Mouse (Mus musculus) limb, embryonic 13.5 days (tissue): ENCODE results near the gene Myo15. TPM values are rescaled to one million over a fixed set of nuclear protein-coding genes. Genes with fewer than 3 reads are reported as not detected.

Experiments
- ATAC-seq: fragments of 200-750 bp; cut with Nextera tagmentation; 2 replicates; pipeline ENCODE4 v1.8.0; 2017; ENCODE audit warnings: low read depth, moderate number of reproducible peaks, moderate TSS enrichment; ENCODE audit not compliant: low FRiP score
- H3K27ac ChIP-seq: fragments of 300-500 bp; sonication (generic); 2 replicates; pipeline ENCODE4 v1.5.1; 2015; ENCODE audit warnings: inconsistent platforms, mild to moderate bottlenecking, moderate library complexity
- H3K27me3 ChIP-seq: fragments of 300-500 bp; sonication (generic); 2 replicates; pipeline ENCODE4 v1.6.1; 2015; ENCODE audit warnings: mild to moderate bottlenecking, inconsistent platforms
- H3K36me3 ChIP-seq: fragments of 300-500 bp; sonication (generic); 2 replicates; pipeline ENCODE4 v1.6.1; 2015; ENCODE audit warnings: inconsistent platforms, mild to moderate bottlenecking, moderate library complexity
- H3K4me1 ChIP-seq: fragments of 300-500 bp; sonication (generic); 2 replicates; pipeline ENCODE4 v1.6.1; 2015; ENCODE audit warnings: inconsistent platforms
- H3K4me2 ChIP-seq: fragments of 300-500 bp; sonication (generic); replicated peaks from 2 replicates; pipeline ENCODE4 v1.6.1; 2015; ENCODE audit warnings: inconsistent platforms, mild to moderate bottlenecking, moderate library complexity
- H3K4me3 ChIP-seq: fragments of 300-500 bp; sonication (generic); 2 replicates; pipeline ENCODE4 v1.5.1; 2015; ENCODE audit warnings: moderate library complexity, mild to moderate bottlenecking, inconsistent platforms
- H3K9ac ChIP-seq: fragments of 300-500 bp; sonication (generic); 2 replicates; pipeline ENCODE4 v1.6.1; 2015; ENCODE audit warnings: mild to moderate bottlenecking, inconsistent platforms
- H3K9me3 ChIP-seq: fragments of 300-500 bp; sonication (generic); 2 replicates; pipeline ENCODE4 v1.6.1; 2016; ENCODE audit warnings: inconsistent platforms
- WGBS: fragments of 180-500 bp; shearing (Covaris S2); methylation state at CpG from one replicate; pipeline ENCODE4 v1.1.7; 2015; 5-methylcytosine and 5-hydroxymethylcytosine counted together
- polyA plus RNA-seq: library from polyadenylated mRNA; unstranded; fragments of >200 nt; fragmentation: Nextera tagmentation; extraction: Ambion mirVana; gene quantifications from 2 replicates; pipeline ENCODE4 v1.2.1, GENCODE M21; 2015

The Myo15 gene
- polyA plus RNA-seq, 1 experiment from 2014 or later, result 0.76 TPM

DNA sequence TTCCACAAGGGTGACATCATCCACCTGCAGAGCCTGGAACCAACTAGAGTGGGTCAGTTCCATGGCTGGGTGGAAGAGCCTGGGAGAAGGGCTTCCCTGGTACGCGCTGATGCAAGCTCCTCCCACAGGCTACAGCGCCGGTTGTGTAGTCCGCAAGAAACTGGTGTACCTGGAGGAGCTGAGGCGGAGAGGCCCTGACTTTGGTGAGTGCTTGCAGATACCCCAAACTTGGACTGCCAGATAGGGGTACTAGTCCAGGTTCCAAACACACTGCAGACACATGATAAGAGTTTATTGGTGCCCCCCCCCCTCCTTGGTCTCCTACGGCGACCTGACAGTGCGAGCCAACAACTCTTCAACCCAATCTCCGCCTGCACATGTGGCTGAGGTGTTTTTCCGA is 39.8 kb downstream of the Myo15 start:
- peaks cover 13% of the 10 kb centered on the region for H3K4me1 ChIP-seq
- no peak overlapping the region for H3K27ac ChIP-seq
- H3K36me3 ChIP-seq, result no peaks in the 10 kb centered on the region
- ATAC-seq, result no peak; the same call in none of the 2 replicates
- peak overlapping the region; percentile 47 for H3K4me3 ChIP-seq
- 2% methylated on average over 11 of the region's 11 CpGs for WGBS
- peak overlapping the region; percentile 73 for H3K9ac ChIP-seq
- H3K4me2 ChIP-seq, result peak overlapping the region; percentile 79
- peaks cover 32% of the 10 kb centered on the region for H3K27me3 ChIP-seq
- H3K9me3 ChIP-seq, result no peaks in the 10 kb centered on the region

DNA sequence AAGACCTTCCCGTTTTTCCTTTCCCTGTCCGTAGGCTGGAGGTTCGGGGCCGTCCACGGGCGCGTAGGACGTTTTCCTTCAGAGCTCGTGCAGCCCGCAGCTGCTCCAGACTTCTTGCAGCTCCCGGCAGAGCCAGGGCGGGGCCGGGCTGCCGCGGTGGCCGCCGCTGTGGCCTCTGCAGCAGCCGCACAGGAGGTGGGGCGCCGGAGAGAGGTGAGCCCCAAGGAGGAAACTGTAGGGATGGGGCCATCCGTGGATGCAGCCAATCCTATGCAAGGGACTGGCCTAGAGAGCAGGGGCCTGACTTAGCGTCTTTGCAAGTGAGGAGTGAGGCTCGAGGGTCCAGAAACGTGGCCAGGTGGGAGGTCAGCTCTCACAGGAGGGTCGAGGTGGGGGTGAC is 40.4 kb downstream of the Myo15 start:
- H3K9ac ChIP-seq, result peak overlapping the region; percentile 73
- peaks cover 32% of the 10 kb centered on the region for H3K27me3 ChIP-seq
- H3K9me3 ChIP-seq, result no peaks in the 10 kb centered on the region
- H3K36me3 ChIP-seq, result no peaks in the 10 kb centered on the region
- peak overlapping the region; percentile 47 for H3K4me3 ChIP-seq
- H3K27ac ChIP-seq, result no peak overlapping the region
- H3K4me1 ChIP-seq, result peaks cover 13% of the 10 kb centered on the region
- WGBS, result under 1% methylated on average over 25 of the region's 25 CpGs
- H3K4me2 ChIP-seq, result peak overlapping the region; percentile 79
- peak; percentile 90 for ATAC-seq

- Histone ChIP-seq H3K27ac (no peak overlapping the region), H3K9ac (no peak overlapping the region), H3K4me1 (peaks cover 19% of the 10 kb centered on the region), H3K36me3 (no peaks in the 10 kb centered on the region), H3K4me3 (no peak overlapping the region), H3K27me3 (peaks cover 32% of the 10 kb centered on the region), H3K4me2 (no peak overlapping the region), H3K9me3 (no peaks in the 10 kb centered on the region)
- no peak for ATAC-seq
- WGBS, result 82% methylated on average over 1 of the region's 1 CpGs
Measured at GRCm38 (mm10) chr11:60511893-60512292, 42.8 kb downstream of the Myo15 start.

DNA sequence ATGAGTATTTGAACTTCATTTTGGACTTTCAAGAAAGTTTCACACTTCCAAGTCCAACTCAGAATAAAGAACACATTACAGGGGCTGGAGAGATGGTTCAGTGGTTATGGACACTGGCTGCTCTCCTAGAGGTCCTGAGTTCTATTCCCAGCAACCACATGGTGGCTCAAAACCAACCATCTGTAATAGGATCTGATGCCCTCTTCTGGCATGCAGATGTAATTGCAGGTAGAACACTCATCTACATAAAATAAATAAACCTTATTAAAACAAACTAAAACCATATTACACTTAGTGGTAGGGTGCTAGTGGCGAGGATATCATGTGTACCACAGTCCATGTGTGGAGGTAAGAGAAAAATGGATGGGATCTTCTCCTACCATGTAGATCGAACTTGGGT is 43.4 kb downstream of the Myo15 start:
- Histone ChIP-seq H3K4me1 (peaks cover 19% of the 10 kb centered on the region), H3K9me3 (no peaks in the 10 kb centered on the region), H3K9ac (no peak overlapping the region), H3K27ac (no peak overlapping the region), H3K27me3 (peaks cover 27% of the 10 kb centered on the region), H3K4me3 (no peak overlapping the region), H3K4me2 (no peak overlapping the region), H3K36me3 (no peaks in the 10 kb centered on the region)
- 74% methylated on average over 2 of the region's 2 CpGs for WGBS
- ATAC-seq, result no peak

DNA sequence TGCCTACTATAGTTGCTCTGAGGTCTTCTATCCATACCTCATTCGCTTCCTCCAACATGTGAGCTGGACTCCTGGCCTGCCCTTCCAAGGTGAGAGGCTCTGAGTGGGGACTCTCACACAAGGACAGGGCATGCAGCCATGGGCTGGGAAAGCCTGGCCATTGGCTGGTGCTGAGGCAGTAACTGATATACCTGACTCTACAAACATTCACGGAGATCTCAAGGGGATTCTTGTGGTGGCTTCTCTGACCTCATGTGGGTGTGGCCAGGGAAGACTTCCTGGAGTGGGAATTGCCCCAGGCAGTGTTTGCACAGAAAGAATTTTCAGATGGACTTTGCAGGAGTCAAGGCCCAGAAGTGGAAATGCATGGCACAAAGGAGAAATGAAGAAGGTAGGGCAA is 45.8 kb downstream of the Myo15 start:
- Histone ChIP-seq H3K9ac (no peak overlapping the region), H3K4me1 (peaks cover 7% of the 10 kb centered on the region; the same call in 1 of the 2 replicates), H3K36me3 (no peaks in the 10 kb centered on the region), H3K27me3 (peaks cover 12% of the 10 kb centered on the region), H3K4me2 (no peak overlapping the region), H3K4me3 (no peak overlapping the region), H3K27ac (no peak overlapping the region), H3K9me3 (no peaks in the 10 kb centered on the region)
- no peak for ATAC-seq
- WGBS, result 61% methylated on average over 2 of the region's 2 CpGs

DNA sequence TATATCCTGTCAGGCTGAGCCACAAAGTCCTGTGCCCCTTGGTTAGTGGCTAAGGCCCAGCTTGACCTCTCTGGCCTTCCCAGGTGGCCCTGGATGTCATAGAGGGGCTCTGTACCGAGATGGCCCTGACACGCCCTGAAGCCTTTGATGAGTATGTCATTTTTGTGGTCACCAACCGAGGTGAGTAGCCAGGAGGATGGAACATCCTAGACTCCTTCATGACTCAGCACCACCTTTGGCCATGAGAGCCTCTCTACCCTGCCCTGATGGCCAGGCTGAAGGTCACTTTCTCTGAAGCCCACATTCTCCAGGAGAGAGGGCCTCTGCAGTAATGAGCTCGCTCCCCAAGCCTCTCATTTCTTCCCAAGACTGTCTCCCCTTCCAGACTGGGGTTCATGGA is 49.2 kb downstream of the Myo15 start:
- Histone ChIP-seq H3K4me1 (peaks cover 5% of the 10 kb centered on the region; the same call in 1 of the 2 replicates), H3K9ac (no peak overlapping the region), H3K27me3 (no peaks in the 10 kb centered on the region), H3K4me3 (no peak overlapping the region), H3K36me3 (no peaks in the 10 kb centered on the region), H3K9me3 (no peaks in the 10 kb centered on the region), H3K27ac (no peak overlapping the region), H3K4me2 (no peak overlapping the region)
- no peak for ATAC-seq
- 77% methylated on average over 4 of the region's 4 CpGs for WGBS

GRCm38 (mm10) chr11:60522027-60522426 is 52.9 kb downstream of the Myo15 start:
- H3K27ac ChIP-seq, result no peak overlapping the region
- H3K4me2 ChIP-seq, result no peak overlapping the region
- no peaks in the 10 kb centered on the region for H3K36me3 ChIP-seq
- no peaks in the 10 kb centered on the region for H3K9me3 ChIP-seq
- 87% methylated on average over 5 of the region's 5 CpGs for WGBS
- H3K27me3 ChIP-seq, result no peaks in the 10 kb centered on the region
- H3K4me1 ChIP-seq, result no peaks in the 10 kb centered on the region
- no peak overlapping the region for H3K4me3 ChIP-seq
- H3K9ac ChIP-seq, result no peak overlapping the region
- ATAC-seq, result no peak

DNA sequence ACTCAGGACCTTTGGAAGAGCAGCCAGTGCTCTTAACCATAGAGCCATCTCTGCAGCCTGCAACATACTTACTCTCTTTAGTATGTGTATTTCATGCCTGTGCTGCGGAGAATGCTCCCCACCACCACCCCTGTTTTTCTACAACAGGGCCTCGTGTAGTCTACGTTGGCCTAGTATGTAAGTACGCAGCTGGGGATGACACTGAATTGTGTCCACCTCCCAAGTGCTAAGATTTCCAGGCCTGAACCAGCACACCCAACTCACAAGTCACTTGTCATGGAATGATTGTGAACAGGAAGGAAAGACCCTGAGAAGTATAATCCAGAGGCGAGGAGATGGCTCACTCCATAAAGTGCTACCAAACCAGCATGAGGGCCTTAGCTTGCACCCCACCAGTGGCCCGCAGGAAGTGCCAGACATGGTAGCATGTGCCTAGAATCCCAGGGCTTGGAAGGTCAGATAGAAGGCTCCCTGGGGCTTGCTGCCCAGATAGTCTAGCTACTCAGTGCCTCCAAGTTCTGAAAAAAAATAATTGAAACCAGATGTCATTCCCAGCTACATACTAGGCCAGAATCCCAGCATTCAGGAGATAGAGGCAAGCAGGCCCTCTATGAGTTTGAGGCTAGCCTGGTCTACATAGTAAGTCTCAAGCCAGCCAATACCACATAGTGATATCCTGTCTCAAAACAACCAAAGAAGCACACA is 53.7 kb downstream of the Myo15 start:
- Histone ChIP-seq H3K27me3 (no peaks in the 10 kb centered on the region), H3K4me3 (no peak overlapping the region), H3K27ac (no peak overlapping the region), H3K4me1 (no peaks in the 10 kb centered on the region), H3K36me3 (no peaks in the 10 kb centered on the region), H3K9ac (no peak overlapping the region), H3K9me3 (no peaks in the 10 kb centered on the region), H3K4me2 (no peak overlapping the region)
- no peak for ATAC-seq
- WGBS, result 79% methylated on average over 6 of the region's 6 CpGs

- no peaks in the 10 kb centered on the region for H3K9me3 ChIP-seq
- H3K4me1 ChIP-seq, result no peaks in the 10 kb centered on the region
- no peak for ATAC-seq
- no peak overlapping the region for H3K4me2 ChIP-seq
- no peaks in the 10 kb centered on the region for H3K27me3 ChIP-seq
- no peak overlapping the region for H3K27ac ChIP-seq
- no peak overlapping the region for H3K4me3 ChIP-seq
- 70% methylated on average over 4 of the region's 4 CpGs for WGBS
- H3K36me3 ChIP-seq, result no peaks in the 10 kb centered on the region
- H3K9ac ChIP-seq, result no peak overlapping the region
Measured at GRCm38 (mm10) chr11:60526461-60526860, 57.3 kb downstream of the Myo15 start.

DNA sequence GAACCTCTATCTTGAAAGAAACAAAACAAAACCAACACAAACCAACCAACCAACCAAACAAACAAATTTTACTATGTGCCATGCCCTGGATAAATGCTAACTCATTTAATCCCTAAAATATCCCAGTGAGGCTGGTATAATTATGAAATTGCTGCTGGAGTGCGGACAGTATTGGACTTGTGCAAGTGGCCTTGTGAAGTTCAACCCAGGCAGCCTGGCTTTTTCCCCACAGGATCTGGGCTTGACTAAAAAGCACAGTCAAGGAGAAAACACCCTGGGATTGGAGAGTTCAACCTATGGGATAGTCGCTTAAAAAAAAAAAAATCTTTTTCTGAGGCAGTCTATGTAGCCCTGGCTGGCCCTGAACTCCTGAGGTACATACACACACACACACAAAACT is 66.5 kb downstream of the Myo15 start:
- no peaks in the 10 kb centered on the region for H3K27me3 ChIP-seq
- peak overlapping the region; percentile 100 for H3K27ac ChIP-seq
- H3K4me1 ChIP-seq, result peaks cover 17% of the 10 kb centered on the region
- no peaks in the 10 kb centered on the region for H3K9me3 ChIP-seq
- peak overlapping the region; percentile 98; the same call in 1 of the 2 replicates for H3K4me3 ChIP-seq
- peaks cover 7% of the 10 kb centered on the region; the same call in 1 of the 2 replicates for H3K36me3 ChIP-seq
- 86% methylated on average over 2 of the region's 2 CpGs for WGBS
- peak overlapping the region; percentile 97 for H3K4me2 ChIP-seq
- peak overlapping the region; percentile 94; the same call in 1 of the 2 replicates for H3K9ac ChIP-seq
- ATAC-seq, result no peak

DNA sequence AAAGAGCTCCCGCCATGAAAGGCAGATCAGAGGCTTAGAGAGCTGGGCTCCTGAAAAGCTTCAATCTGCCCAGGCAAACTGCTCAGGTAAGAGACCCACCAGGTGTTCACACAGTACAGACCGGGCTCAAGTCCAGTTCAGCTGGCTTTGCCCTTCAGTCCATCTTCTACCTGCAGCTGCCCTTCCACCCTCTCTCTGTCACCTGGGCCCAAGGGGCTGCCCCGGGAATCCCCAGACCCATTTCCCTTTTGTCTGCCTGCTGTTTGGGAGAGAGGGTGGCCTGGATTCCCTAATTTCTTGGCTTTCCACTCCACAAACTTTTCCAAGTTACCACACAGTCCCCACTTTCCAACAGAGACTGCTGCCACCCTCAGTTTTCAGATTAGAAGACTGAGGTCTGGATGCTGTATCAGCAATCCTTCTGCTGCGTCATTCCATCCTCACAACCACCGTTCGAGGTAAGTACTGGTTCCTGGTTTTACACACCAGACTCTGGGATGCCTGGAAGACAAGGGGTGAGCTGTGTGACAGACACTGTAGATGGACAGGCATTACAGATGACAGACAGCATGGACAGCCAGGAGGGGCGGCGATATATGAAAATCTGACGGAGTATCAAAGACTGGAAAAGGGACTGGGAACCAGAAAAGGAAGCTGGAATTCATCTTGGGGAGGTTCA is 67.2 kb downstream of the Myo15 start, which contains the start of gene Alkbh5:
Gene Alkbh5 (plus strand): TSS at position 202 of the 679 bp plus-strand sequence.
- peak within 1 kb of the TSS; percentile 97 for H3K4me2 ChIP-seq
- peaks cover 23% of the 10 kb centered on the region for H3K4me1 ChIP-seq
- no peaks in the 10 kb centered on the region for H3K27me3 ChIP-seq
- WGBS, result 18% methylated on average over 9 of the region's 9 CpGs
- peaks cover 8% of the 10 kb centered on the region; the same call in 1 of the 2 replicates for H3K36me3 ChIP-seq
- ATAC-seq, result no peak
- H3K9me3 ChIP-seq, result no peaks in the 10 kb centered on the region
- H3K9ac ChIP-seq, result peak within 1 kb of the TSS; percentile 94
- peak within 1 kb of the TSS; percentile 98 for H3K4me3 ChIP-seq
- H3K27ac ChIP-seq, result peak within 1 kb of the TSS; percentile 100

GRCm38 (mm10) chr11:60536859-60537467 is 67.8 kb downstream of the Myo15 start:
- H3K36me3 ChIP-seq, result peaks cover 14% of the 10 kb centered on the region
- H3K27me3 ChIP-seq, result no peaks in the 10 kb centered on the region
- under 1% methylated on average over 37 of the region's 37 CpGs for WGBS
- peak overlapping the region; percentile 94 for H3K9ac ChIP-seq
- peak overlapping the region; percentile 97 for H3K4me2 ChIP-seq
- peak overlapping the region; percentile 100 for H3K27ac ChIP-seq
- peak overlapping the region; percentile 98 for H3K4me3 ChIP-seq
- H3K4me1 ChIP-seq, result peaks cover 28% of the 10 kb centered on the region
- H3K9me3 ChIP-seq, result no peaks in the 10 kb centered on the region
- peak; percentile 86 for ATAC-seq
